Mouse (Mus musculus) erythroblast, embryonic 14.5 days (primary cell): ENCODE measurements around the gene Uba52. TPM values are rescaled to one million over a fixed set of nuclear protein-coding genes. Genes with fewer than 3 reads are reported as not detected.

ENCODE experiments used
- H3K27me3 ChIP-seq: 2 replicates; pipeline ENCODE4 v1.6.1; 2012; ENCODE audit warnings: inconsistent platforms; ENCODE audit not compliant: control insufficient read depth
- H3K36me3 ChIP-seq: 2 replicates; pipeline ENCODE4 v1.6.1; 2012; ENCODE audit warnings: mild to moderate bottlenecking, inconsistent platforms; ENCODE audit not compliant: control insufficient read depth
- H3K4me1 ChIP-seq: 2 replicates; pipeline ENCODE4 v1.6.1; 2012; ENCODE audit warnings: inconsistent platforms; ENCODE audit not compliant: control insufficient read depth
- H3K4me3 ChIP-seq: replicated peaks from 2 replicates; pipeline ENCODE3; 2012; ENCODE audit warnings: moderate library complexity, mild to moderate bottlenecking, inconsistent platforms
- H3K9me3 ChIP-seq: 2 replicates; pipeline ENCODE4 v1.6.1; 2012; ENCODE audit warnings: low read length, inconsistent platforms, mixed read lengths; ENCODE audit not compliant: control insufficient read depth
- GATA1 ChIP-seq: IDR thresholded peaks from 2 replicates; pipeline ENCODE4 v1.6.1; 2012; ENCODE audit warnings: low read length, inconsistent platforms, mixed read lengths
- TAL1 ChIP-seq: IDR thresholded peaks from 3 replicates; pipeline ENCODE4 v1.6.1; 2012; ENCODE audit warnings: low read length, inconsistent platforms, mixed read lengths
- polyA plus RNA-seq: library from polyadenylated mRNA; stranded (reverse); fragments of >175 nt; gene quantifications from 2 replicates; pipeline ENCODE4 v1.2.3, GENCODE M21; 2012

Uba52 gene
- polyA plus RNA-seq, 1 experiment = 107 TPM

DNA sequence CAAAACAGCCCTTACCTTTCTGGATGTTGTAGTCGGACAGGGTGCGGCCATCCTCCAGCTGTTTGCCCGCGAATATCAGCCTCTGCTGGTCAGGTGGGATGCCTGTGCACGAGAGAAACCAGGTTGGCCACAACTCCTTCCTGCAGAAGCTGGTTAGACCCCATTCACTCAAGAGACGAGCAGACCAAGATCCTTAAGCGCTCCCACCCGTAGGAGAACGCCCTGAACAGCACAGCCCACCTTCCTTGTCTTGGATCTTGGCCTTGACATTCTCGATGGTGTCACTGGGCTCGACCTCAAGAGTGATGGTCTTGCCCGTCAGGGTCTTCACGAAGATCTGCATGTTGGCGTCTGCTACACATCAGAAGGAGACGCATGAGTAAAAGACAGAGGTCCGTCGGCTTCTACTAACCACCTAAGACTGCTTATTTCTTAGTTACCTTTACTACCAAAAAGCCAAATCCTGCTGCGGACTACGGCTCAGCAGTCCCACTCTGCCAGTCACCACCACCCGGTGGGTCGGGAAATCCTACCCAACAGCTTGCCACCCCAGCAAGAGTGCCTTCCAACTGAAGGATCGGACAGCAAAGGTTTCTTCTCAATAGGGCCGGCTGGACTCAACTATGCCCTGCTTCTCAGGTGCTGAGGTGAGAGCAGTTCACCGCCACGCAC, 1.2 kb downstream of the Uba52 start:
- Histone ChIP-seq H3K4me3 (peak overlapping the region; percentile 93), H3K27me3 (no peaks in the 10 kb centered on the region), H3K36me3 (peaks cover 70% of the 10 kb centered on the region), H3K9me3 (no peaks in the 10 kb centered on the region), H3K4me1 (peaks cover 78% of the 10 kb centered on the region)
- TF ChIP-seq TAL1 = no peak

DNA sequence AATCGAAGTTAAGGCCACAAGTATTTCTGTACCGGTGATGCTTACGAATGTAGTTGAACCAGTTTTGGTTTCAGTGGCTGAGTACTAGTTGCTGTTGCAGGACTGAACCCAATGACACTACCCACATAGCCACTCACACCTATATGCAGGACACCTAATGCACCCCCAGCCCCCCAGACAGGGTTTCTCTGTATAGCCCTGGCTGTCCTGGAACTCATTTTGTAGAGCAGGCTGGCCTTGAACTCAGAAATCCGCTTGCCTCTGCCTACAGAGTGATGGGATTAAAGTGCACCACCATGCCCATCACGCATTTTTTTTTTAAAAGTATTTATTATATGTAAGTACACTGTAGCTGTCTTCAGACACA, 3.6 kb downstream of the Uba52 start:
- TF ChIP-seq GATA1 = no peak
- TF ChIP-seq TAL1 = no peak

DNA sequence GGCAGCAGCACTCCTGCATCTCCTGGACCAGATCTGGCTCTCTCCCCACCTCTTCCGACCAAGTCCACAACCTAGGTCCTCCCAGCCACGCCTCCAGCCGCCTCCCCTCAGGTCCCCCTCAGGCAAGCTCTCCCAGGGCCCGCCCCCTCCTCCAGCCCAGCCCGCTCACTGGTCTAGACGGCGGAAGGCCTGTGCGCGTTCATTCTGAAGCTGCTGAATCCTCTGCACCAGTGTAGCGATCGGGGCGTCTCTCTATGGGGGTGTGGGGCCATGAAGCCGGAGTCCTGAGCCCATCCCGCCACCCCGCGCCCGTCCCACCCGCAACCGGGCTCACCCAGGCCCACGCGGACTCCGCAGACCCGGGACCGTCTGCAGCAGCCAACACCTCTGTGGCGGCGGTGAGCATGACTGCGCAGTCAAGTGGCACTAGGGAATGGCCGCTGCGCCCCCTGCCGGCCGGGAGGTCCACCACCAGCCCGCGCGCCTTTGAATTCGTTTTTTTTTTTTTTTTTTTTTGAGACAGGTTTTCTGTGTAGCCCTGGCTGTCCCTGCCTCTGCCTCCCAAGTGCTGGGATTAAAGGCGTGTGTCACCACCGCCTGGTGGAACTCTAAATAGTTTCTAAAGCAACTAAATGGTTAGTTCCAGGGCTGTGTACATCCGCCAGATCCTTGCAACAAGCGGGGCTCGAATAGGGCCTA, 4.1 kb downstream of the Uba52 start, which contains the start of gene Rex1bd:
Gene Rex1bd (minus strand): TSS at position 425 of the 699 bp plus-strand sequence.
- Histone ChIP-seq H3K4me3 (peak within 1 kb of the TSS; percentile 83), H3K36me3 (peaks cover 54% of the 10 kb centered on the region), H3K9me3 (no peaks in the 10 kb centered on the region), H3K27me3 (peaks cover 17% of the 10 kb centered on the region), H3K4me1 (peaks cover 75% of the 10 kb centered on the region)
- TF ChIP-seq TAL1 (no peak), GATA1 (no peak)

More for the DNA sequence above, 3.6 kb downstream of the Uba52 start:
- H3K9me3 ChIP-seq = no peaks in the 10 kb centered on the region
- H3K4me1 ChIP-seq = peaks cover 75% of the 10 kb centered on the region
- peaks cover 12% of the 10 kb centered on the region for H3K27me3 ChIP-seq
- H3K4me3 ChIP-seq = peak overlapping the region; percentile 83
- peaks cover 58% of the 10 kb centered on the region for H3K36me3 ChIP-seq

DNA sequence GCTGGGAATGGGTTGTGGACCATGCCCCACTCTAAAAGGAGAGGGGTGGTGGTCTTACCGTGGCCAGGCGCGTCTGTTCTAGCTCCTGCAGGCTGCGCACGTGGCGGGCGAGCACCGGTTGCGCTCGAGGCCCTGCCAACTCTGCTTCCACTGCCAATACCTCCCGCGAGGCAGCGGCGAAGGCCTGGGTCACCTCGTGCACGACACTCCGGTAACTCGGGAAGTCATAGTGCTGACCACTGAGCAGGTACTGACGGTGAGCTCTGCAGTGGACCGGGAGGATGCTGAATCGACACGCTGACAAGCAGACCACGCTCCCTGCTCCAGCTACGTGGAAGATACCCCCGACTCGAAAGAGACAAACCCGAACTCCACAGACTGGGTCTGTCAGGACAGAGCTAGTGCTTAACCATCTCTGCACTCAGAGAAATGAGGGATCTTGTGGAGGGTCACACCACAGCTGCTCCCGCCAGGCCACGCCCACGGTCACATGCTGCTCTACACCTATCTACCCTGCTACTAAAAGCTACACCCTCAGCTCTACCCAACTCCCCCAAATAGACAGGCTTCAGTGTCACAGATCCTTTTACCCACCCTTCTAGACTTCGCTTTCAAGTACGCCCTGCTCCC, 4.8 kb downstream of the Uba52 start:
- Histone ChIP-seq H3K36me3 (peaks cover 54% of the 10 kb centered on the region), H3K4me1 (peaks cover 78% of the 10 kb centered on the region), H3K27me3 (peaks cover 22% of the 10 kb centered on the region), H3K9me3 (no peaks in the 10 kb centered on the region), H3K4me3 (peak overlapping the region; percentile 83)
- TF ChIP-seq GATA1 (no peak), TAL1 (no peak)

DNA sequence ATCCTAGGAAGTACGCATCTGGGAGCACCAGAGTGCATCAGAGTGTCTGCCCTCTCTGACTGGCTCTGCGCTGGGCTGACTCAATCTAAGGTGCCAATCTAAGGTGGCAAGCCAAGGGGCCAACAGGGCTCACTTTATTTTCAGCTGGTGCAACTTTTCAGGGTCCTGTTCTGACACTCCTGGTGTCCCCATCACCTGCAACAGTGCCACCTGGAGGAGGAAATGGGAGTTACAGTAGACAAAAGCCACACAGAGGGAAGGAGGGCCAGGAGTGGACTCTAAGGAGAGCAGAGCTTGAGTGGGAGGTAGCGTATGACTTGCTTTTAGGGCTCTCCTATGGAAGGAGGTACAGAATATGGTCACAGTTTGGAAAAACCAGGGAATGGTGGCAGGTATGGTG, 5.8 kb downstream of the Uba52 start:
- H3K4me3 ChIP-seq = peak overlapping the region; percentile 83
- peaks cover 88% of the 10 kb centered on the region for H3K4me1 ChIP-seq
- H3K36me3 ChIP-seq = peaks cover 54% of the 10 kb centered on the region
- H3K27me3 ChIP-seq = peaks cover 26% of the 10 kb centered on the region
- TF ChIP-seq GATA1 (no peak), TAL1 (no peak)
- H3K9me3 ChIP-seq = no peaks in the 10 kb centered on the region

DNA sequence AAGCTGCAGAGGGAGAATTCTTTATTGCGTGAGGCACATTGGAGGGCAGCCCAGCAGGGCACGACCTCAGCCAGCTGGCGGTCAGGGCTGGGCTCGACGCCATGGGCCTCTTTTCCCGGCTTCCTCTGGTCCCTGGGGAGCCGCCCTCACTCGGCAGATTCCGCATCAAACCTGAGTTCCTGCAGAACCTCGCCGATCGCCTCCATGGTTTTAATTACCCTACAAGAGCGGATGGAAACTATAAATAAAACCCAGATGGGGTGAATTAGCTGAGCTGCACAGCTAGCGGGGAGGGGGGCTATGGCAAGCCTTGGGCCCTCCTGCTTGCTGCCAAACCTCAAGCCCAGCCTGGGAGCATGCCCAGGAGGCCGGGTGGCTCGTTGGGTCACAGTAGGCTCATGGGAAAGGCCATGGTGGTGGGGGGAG, 6.3 kb downstream of the Uba52 start:
- TF ChIP-seq GATA1 (no peak), TAL1 (no peak)
- Histone ChIP-seq H3K4me3 (no peak overlapping the region), H3K27me3 (peaks cover 29% of the 10 kb centered on the region), H3K36me3 (peaks cover 50% of the 10 kb centered on the region), H3K9me3 (no peaks in the 10 kb centered on the region), H3K4me1 (peaks cover 89% of the 10 kb centered on the region)

DNA sequence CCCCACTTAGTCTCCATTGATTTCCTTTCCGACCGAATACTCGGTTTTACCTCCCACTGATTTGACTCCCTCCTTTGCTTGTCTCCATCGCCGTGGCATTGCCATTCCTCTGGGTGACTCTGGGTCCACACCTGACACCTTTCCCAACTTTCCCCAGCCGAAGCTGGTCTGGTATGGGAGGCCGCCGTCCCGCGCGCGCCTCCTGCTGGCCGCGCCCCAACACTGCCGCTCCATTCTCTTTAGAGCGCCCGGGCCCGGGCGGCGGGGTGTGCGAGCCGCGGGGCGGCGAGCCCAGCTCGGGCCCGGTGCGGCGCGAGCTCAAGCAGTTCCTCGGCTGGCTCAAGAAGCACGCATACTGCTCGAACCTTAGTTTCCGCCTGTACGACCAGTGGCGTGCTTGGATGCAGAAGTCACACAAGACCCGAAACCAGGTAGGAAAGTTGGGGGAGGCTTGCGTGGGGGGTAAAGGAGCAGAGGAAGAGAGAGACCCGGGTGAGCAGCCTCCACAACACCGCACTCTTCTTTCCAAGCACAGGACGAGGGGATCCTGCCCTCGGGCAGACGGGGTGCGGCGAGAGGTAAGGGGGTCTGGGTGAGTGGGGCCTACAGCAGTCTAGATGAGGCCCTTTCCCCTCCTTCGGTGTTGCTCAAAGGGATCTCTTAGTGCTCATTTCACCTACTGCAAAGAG, 7.4 kb downstream of the Uba52 start:
- Histone ChIP-seq H3K36me3 (peaks cover 39% of the 10 kb centered on the region), H3K4me3 (peak overlapping the region; percentile 51), H3K9me3 (no peaks in the 10 kb centered on the region), H3K4me1 (peaks cover 90% of the 10 kb centered on the region), H3K27me3 (peaks cover 40% of the 10 kb centered on the region)
- TF ChIP-seq TAL1 (no peak), GATA1 (no peak)

DNA sequence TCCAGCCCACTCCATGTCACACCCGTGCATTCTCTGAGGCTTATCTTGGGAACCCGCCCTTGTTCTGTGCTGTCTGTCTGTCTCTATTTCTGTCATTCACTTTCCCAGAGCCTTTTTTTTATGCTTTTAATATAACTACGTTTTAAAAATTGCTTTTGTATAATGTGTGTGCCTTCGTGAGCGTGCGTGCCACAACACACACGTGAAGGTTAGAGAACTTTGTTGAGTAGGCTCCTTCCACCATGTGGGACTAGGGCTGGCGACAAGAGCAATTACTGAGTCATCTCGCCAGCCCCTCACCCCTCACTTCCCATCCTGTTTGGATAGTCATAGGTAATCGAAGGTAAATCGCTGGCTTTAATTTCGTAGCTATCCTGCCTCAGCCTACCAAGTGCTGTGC, 8.1 kb downstream of the Uba52 start:
- TF ChIP-seq TAL1 = no peak
- TF ChIP-seq GATA1 = no peak
- H3K27me3 ChIP-seq = peaks cover 46% of the 10 kb centered on the region
- peaks cover 84% of the 10 kb centered on the region for H3K4me1 ChIP-seq
- peak overlapping the region; percentile 51 for H3K4me3 ChIP-seq
- H3K9me3 ChIP-seq = no peaks in the 10 kb centered on the region
- peaks cover 32% of the 10 kb centered on the region for H3K36me3 ChIP-seq
